Mouse (Mus musculus): ENCODE measurements around the gene Gm10277. TPM values are rescaled to one million over a fixed set of nuclear protein-coding genes. Genes with fewer than 3 reads are reported as not detected.

Gene Gm10277
- total RNA-seq, 2 experiments from 2014 or later, result not detected

GRCm38 (mm10) chr11:77743966-77744365 lies 43.6 kb downstream of the Gm10277 start:
- intact Hi-C loops (cut with DNase I), result no loop called here
- no peak for DNase-seq (ENCODE audit: low spot score in 2 of 2)

DNA sequence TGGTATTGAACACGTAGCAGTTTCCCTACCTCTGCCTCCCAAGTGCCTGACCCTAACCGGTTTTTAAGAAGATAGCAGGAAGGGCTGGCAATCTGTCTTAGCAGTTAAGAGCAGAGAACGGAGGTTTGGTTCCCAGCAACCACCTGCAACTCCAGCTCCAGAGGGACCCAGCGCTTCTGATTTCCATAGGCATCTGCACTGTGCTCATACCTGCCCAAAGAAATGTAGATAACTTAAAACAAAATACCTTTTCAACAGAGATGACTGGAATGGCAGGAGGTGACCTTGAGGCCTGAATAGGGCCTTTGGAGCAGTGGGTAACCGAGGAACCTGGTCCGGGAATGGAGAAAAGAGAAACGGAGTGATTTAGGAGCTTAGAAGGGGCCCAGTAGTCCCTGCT lies 49.0 kb downstream of the Gm10277 start:
- no peak for DNase-seq (ENCODE audit: low spot score in 2 of 2)
- intact Hi-C loops (cut with DNase I), result loop anchor here (5.0 kb wide), 1 partner anchor 54 kb away; no protein-coding TSS in a partner anchor

GRCm38 (mm10) chr11:77737289-77737688 lies 50.3 kb downstream of the Gm10277 start:
- intact Hi-C loops (cut with DNase I), result loop anchor here (5.0 kb wide), 1 partner anchor 55 kb away; no protein-coding TSS in a partner anchor
- DNase-seq (ENCODE audit: low spot score in 2 of 2), result peak; percentile 82 to 90

Other genes with a start within 250 kb of the Gm10277 start
- gene Taok1, start 179.9 kb downstream of the Gm10277 start, total RNA-seq (2021), result 100 to 1,000 TPM; 106 to 109 TPM
- 10 to 100 TPM; 73.9 to 81.2 TPM for gene Nufip2, start 101.6 kb downstream of the Gm10277 start, total RNA-seq (2021)
- gene Cryba1, start 62.5 kb downstream of the Gm10277 start, total RNA-seq (2021), result not detected
- 100 to 1,000 TPM; 151 to 169 TPM for gene Myo18a, start 24.5 kb downstream of the Gm10277 start, total RNA-seq (2021)
- gene Pipox, start 106.3 kb upstream of the Gm10277 start, total RNA-seq (2021), result under 1 TPM; 0.18 to 0.70 TPM
- gene Sez6, start 143.1 kb upstream of the Gm10277 start, total RNA-seq (2021), result 100 to 1,000 TPM; 153 to 196 TPM
- gene Phf12, start 195.0 kb upstream of the Gm10277 start, total RNA-seq (2021), result 10 to 100 TPM; 45.5 to 48.3 TPM
- gene Dhrs13, start 244.5 kb upstream of the Gm10277 start, total RNA-seq (2021), result 10 to 100 TPM; 14.8 to 16.4 TPM